Mouse (Mus musculus): ENCODE measurements around the gene Git1.

GRCm38 (mm10) chr11:77467784-77468183 lies 25.6 kb upstream of the Git1 start:
- TF ChIP-seq CTCF (IDR thresholded peaks at IDR 0.05; ENCODE audit: low read depth) (peak; percentile 88), EP300 (IDR thresholded peaks at IDR 0.05; ENCODE audit: low read depth) (no peak)

Data from liver, postnatal 0 days (tissue).